Mouse (Mus musculus) heart, embryonic 13.5 days (tissue): ENCODE data around the gene Zfp715. TPM values are rescaled to one million over a fixed set of nuclear protein-coding genes. Genes with fewer than 3 reads are reported as not detected.

ENCODE experiments used
- ATAC-seq: fragments of 200-750 bp; cut with Nextera tagmentation; 2 replicates; pipeline ENCODE4 v1.8.0; 2017; ENCODE audit warnings: moderate TSS enrichment; ENCODE audit not compliant: insufficient number of reproducible peaks, low FRiP score, low TSS enrichment; ENCODE audit errors: extremely low read depth
- H3K27ac ChIP-seq: fragments of 300-500 bp; sonication (generic); replicated peaks from 2 replicates; pipeline ENCODE4 v1.5.1; 2015; ENCODE audit warnings: moderate library complexity, mild to moderate bottlenecking, inconsistent platforms
- H3K27me3 ChIP-seq: fragments of 300-500 bp; sonication (generic); replicated peaks from 2 replicates; pipeline ENCODE4 v1.6.1; 2015; ENCODE audit warnings: mild to moderate bottlenecking, inconsistent platforms
- H3K36me3 ChIP-seq: fragments of 300-500 bp; sonication (generic); 2 replicates; pipeline ENCODE4 v1.6.1; 2015; ENCODE audit warnings: mild to moderate bottlenecking, inconsistent platforms
- H3K4me1 ChIP-seq: fragments of 300-500 bp; sonication (generic); 2 replicates; pipeline ENCODE4 v1.6.1; 2015; ENCODE audit warnings: inconsistent platforms
- H3K4me2 ChIP-seq: fragments of 300-500 bp; sonication (generic); 2 replicates; pipeline ENCODE4 v1.6.1; 2015; ENCODE audit warnings: inconsistent platforms, mild to moderate bottlenecking, moderate library complexity
- H3K4me3 ChIP-seq: fragments of 300-500 bp; sonication (generic); 2 replicates; pipeline ENCODE4 v1.5.1; 2015; ENCODE audit warnings: moderate library complexity, mild to moderate bottlenecking, inconsistent platforms
- H3K9ac ChIP-seq: fragments of 300-500 bp; sonication (generic); 2 replicates; pipeline ENCODE4 v1.6.1; 2015; ENCODE audit warnings: inconsistent platforms, mild to moderate bottlenecking, moderate library complexity
- H3K9me3 ChIP-seq: fragments of 300-500 bp; sonication (generic); 2 replicates; pipeline ENCODE4 v1.6.1; 2016; ENCODE audit warnings: inconsistent platforms
- WGBS: fragments of 180-500 bp; shearing (Covaris S2); methylation state at CpG from one replicate; pipeline ENCODE4 v1.1.7; 2015; ENCODE audit warnings: mixed read lengths; 5-methylcytosine and 5-hydroxymethylcytosine counted together
- polyA plus RNA-seq: library from polyadenylated mRNA; unstranded; fragments of >200 nt; fragmentation: Nextera tagmentation; extraction: Ambion mirVana; gene quantifications from 2 replicates; pipeline ENCODE4 v1.2.1, GENCODE M21; 2015

The Zfp715 gene
- polyA plus RNA-seq, 1 experiment from 2014 or later, result 8.8 TPM

DNA sequence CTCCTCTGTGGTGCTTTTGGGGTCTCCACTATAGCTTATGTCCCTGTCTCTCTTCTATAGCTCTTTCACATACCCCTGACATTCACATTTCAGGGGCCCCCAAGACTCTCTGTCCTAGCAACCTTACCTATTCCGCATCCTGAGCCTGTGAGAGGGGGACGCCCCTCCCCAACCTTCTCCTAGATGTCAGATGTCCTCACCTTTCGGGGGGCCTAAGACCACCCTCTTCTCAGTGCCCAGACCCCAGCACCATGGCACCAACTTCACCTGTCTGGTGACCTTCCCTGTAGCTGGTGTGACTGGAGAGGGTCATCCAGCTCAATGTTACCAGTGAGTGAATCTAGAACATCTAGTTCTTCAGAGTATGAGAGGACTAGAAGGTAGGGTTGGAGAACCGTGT, 31.4 kb upstream of the Zfp715 start:
- ATAC-seq, result no peak
- Histone ChIP-seq H3K9me3 (no peaks in the 10 kb centered on the region), H3K9ac (no peak overlapping the region), H3K4me3 (no peak overlapping the region), H3K27me3 (no peaks in the 10 kb centered on the region), H3K4me2 (no peak overlapping the region), H3K36me3 (no peaks in the 10 kb centered on the region), H3K4me1 (no peaks in the 10 kb centered on the region), H3K27ac (no peak overlapping the region)
- 65% methylated on average over 4 of the region's 4 CpGs for WGBS

DNA sequence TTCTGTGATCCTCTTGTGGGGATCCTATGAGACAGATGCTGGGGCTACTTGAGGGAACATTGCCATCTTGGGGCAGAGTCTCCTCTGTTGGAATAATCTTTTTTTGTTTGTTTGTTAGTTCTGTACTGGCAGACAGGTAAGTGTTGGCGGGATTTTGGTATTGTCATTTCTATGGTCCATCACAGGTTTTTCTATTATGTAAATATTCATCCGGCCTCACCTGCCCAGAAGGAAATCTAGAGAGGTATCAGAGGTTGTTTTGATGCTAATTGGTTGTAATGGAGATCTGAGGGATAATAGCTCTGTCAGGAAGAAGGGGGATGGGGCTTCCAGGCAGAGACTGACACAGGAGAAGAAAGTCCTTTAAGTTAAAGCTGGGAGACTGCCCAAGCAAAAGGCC, 30.9 kb upstream of the Zfp715 start:
- no peaks in the 10 kb centered on the region for H3K36me3 ChIP-seq

DNA sequence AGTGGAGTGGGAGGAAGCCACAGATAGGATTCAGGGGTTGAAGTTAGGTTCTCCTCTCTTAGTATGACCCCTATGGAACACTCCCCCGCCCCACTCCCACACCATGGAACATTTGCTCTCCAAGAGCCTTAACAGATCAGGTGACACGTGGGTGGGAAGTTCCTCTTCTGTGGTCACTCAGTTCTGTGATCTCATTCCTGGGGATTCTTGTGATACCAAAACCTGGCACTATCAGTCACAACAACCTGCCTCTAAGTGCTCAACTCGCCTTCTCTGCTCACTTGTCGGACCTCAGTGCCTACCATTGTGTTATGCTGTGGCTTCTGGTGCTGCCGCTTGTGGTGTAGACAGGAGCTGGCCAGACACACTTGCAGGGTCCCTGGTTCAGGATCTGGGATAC, 30.1 kb upstream of the Zfp715 start:
- H3K4me3 ChIP-seq, result no peak overlapping the region
- no peaks in the 10 kb centered on the region for H3K27me3 ChIP-seq
- H3K27ac ChIP-seq, result no peak overlapping the region
- 51% methylated on average over 5 of the region's 5 CpGs for WGBS
- no peak for ATAC-seq
- H3K36me3 ChIP-seq, result no peaks in the 10 kb centered on the region
- H3K9me3 ChIP-seq, result no peaks in the 10 kb centered on the region
- no peak overlapping the region for H3K4me2 ChIP-seq
- no peak overlapping the region for H3K9ac ChIP-seq
- no peaks in the 10 kb centered on the region for H3K4me1 ChIP-seq

More for the DNA sequence above, 30.9 kb upstream of the Zfp715 start:
- H3K4me3 ChIP-seq, result no peak overlapping the region
- no peak overlapping the region for H3K4me2 ChIP-seq
- no peaks in the 10 kb centered on the region for H3K4me1 ChIP-seq
- no peak for ATAC-seq
- WGBS, result 69% methylated on average over 2 of the region's 2 CpGs
- no peaks in the 10 kb centered on the region for H3K9me3 ChIP-seq
- H3K9ac ChIP-seq, result no peak overlapping the region
- H3K27me3 ChIP-seq, result no peaks in the 10 kb centered on the region
- no peak overlapping the region for H3K27ac ChIP-seq

DNA sequence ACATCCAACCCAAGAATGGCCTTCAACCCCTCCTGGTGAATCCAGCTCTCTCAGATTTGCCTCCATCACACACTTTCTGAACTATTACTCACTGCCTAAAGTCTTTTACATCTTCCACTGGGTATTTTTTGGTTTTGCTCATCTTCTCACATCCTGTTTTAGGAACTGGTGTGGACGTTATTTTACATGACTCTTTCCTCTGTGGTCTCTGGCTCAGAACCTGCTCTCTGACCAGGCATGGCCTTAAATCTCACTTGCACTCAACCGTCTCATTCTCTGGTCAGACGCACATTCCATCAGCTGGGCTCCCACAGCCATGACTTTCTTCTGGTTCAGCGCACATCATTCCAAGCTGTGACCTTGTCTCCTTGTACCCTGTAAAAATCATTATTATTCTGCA, 27.7 kb upstream of the Zfp715 start:
- Histone ChIP-seq H3K9me3 (no peaks in the 10 kb centered on the region), H3K4me3 (no peak overlapping the region), H3K4me2 (no peak overlapping the region), H3K27me3 (no peaks in the 10 kb centered on the region), H3K27ac (no peak overlapping the region), H3K9ac (no peak overlapping the region), H3K4me1 (no peaks in the 10 kb centered on the region), H3K36me3 (no peaks in the 10 kb centered on the region)
- ATAC-seq, result no peak
- 76% methylated on average over 4 of the region's 4 CpGs for WGBS

DNA sequence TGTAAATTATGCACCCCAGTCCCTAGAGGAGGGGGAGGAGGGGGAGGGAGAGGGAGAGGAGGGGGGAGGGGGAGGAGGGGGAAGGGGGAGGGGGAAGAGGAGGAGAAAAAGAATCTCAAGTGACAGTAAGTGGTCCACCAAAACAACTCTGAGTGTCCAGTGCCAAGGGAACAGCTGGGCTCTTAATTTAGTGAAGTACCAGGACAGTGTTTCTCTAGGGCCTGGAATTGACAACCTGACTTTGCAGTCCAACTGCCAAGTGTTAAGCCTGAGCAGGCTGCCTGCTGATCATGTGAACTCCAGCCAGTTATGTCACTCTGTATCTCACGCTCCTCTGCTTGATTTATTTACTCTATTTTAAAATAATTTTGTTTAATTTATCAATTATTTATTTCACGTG, 20.8 kb upstream of the Zfp715 start:
- H3K4me2 ChIP-seq, result no peak overlapping the region
- no peak overlapping the region for H3K27ac ChIP-seq
- no peaks in the 10 kb centered on the region for H3K4me1 ChIP-seq
- H3K4me3 ChIP-seq, result no peak overlapping the region
- H3K27me3 ChIP-seq, result no peaks in the 10 kb centered on the region
- no peaks in the 10 kb centered on the region for H3K36me3 ChIP-seq
- H3K9ac ChIP-seq, result no peak overlapping the region
- H3K9me3 ChIP-seq, result no peaks in the 10 kb centered on the region
- 42% methylated on average over 2 of the region's 2 CpGs for WGBS
- no peak for ATAC-seq

DNA sequence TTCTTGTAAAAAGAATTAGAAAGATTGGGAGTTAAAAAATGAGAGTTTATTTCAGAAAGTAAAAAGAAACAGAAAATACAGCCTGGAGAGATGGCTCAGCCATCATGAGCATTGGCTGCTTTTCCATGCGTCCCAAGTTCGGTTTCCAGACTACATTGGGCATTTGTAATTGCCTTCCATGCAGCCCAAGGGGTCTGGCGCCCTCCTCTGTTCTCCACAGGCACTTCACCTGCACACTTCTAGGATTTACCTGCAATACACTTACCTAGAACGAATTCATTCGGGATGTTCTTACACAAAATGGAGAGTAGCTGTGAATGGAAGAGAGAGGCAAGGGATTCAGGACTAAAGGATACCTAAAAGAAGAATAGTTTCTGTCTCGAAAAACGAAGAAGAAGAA, 20.1 kb upstream of the Zfp715 start:
- ATAC-seq, result no peak
- Histone ChIP-seq H3K4me3 (no peak overlapping the region), H3K9me3 (no peaks in the 10 kb centered on the region), H3K9ac (no peak overlapping the region), H3K36me3 (no peaks in the 10 kb centered on the region), H3K4me2 (no peak overlapping the region), H3K4me1 (no peaks in the 10 kb centered on the region), H3K27me3 (no peaks in the 10 kb centered on the region), H3K27ac (no peak overlapping the region)
- 20% methylated on average over 5 of the region's 7 CpGs for WGBS

DNA sequence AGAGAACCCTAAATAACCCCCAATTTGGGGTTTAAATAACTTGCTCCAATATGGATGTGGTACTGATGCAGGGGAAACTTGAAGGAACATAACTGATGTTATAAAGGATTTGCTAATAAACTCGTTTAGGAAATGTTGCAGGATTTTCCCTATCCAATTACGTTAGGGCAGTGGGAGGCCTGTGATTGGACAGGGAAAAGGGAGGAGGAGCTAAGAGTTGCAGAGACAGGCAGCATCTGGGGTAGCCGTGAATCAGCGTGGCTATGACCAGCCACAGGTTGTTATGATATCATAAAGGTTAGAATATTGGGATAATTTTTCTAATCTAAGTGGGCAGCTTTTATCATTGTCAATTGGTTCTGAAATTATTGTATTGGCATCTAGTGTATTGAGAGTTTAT, 15.0 kb upstream of the Zfp715 start:
- H3K9me3 ChIP-seq, result no peaks in the 10 kb centered on the region
- WGBS, result 46% methylated on average over 4 of the region's 4 CpGs
- H3K9ac ChIP-seq, result no peak overlapping the region
- H3K4me2 ChIP-seq, result no peak overlapping the region
- no peak overlapping the region for H3K4me3 ChIP-seq
- no peak overlapping the region for H3K27ac ChIP-seq
- no peaks in the 10 kb centered on the region for H3K4me1 ChIP-seq
- H3K27me3 ChIP-seq, result no peaks in the 10 kb centered on the region
- H3K36me3 ChIP-seq, result no peaks in the 10 kb centered on the region
- no peak for ATAC-seq

DNA sequence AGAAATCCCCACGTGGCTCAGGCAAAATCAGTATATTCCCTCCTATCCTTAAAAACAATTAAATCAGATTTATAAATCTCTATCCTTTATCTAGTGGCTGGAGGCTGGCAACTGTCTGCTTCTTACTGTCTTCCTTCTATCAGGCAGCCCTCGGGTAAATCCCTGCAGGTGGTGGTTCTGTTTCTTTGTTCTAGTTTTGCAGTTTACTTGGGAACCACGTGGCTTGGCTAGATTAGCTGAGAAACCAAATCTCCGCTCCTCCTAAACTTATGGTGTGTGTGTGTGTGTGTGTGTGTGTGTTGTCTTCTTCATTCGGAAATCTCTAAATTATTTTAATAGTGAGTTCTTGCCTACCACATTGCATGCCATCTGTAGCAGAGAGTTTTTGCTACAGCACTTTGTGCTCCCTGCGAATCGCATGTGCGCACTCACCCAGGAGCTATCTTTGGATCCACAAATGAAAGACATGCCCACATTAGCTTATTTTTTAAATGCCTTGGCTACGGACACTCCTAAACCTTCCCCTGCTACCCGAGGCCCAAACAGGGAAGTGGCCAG, 13.2 kb upstream of the Zfp715 start:
- ATAC-seq, result no peak
- Histone ChIP-seq H3K4me2 (no peak overlapping the region), H3K27me3 (no peaks in the 10 kb centered on the region), H3K9ac (no peak overlapping the region), H3K4me1 (no peaks in the 10 kb centered on the region), H3K4me3 (no peak overlapping the region), H3K27ac (no peak overlapping the region), H3K9me3 (no peaks in the 10 kb centered on the region), H3K36me3 (no peaks in the 10 kb centered on the region)
- 44% methylated on average over 10 of the region's 10 CpGs for WGBS

DNA sequence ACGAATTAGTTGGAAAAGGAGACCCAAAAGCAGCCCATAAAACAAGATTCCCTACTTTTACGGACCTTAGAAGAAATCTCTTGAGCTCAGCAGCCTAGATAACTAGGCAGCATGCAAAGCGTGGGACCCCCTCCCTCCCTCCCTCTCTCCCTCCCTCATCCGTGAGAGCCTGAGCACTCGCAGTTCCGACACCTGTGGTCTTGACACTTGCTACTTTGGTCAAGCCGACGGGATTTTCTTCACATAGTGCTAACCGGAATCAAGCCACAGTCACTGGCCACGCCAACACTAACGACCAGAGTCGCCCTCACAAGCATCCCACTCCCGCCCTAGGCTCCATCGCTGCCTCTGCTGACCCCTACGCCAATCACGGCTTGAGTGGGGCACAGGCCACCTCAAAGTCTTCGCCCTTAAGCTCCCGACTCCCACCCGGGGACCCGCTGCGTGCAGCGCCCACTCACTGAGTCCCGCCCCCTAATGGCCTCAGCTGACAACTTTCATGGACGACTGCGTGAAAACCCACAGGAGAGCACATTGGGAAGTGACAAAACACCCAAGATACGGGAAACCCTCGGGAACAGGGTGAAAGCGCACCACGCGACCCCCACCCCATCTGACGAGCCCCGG, 595 bp downstream of the Zfp715 start:
- Histone ChIP-seq H3K4me1 (peaks cover 28% of the 10 kb centered on the region), H3K27ac (peak overlapping the region; percentile 91), H3K36me3 (peaks cover 33% of the 10 kb centered on the region), H3K4me3 (peak overlapping the region; percentile 91), H3K27me3 (no peaks in the 10 kb centered on the region), H3K9ac (peak overlapping the region; percentile 93), H3K9me3 (no peaks in the 10 kb centered on the region), H3K4me2 (peak overlapping the region; percentile 83)
- WGBS, result 1% methylated on average over 32 of the region's 32 CpGs
- peak; percentile 45; the same call in 1 of the 2 replicates for ATAC-seq

DNA sequence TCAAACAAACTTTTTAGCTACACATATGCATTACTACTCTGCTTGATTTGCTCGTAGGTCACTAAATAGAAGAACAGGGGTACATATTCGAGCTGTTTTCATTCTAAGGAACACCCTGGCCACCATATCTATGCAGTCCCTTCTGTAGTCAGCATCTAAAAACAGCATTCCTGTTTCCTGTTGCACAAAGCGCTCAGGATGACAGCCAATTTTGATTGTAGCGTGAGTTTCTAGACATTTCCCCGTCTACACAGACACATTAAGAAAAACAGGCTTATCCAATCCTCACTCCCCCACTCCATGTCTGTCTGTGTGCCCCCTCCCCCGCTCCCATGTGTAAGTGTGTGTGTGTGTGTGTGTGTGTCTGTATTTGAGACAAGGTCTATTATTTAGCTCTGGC, 1.5 kb downstream of the Zfp715 start:
- H3K4me1 ChIP-seq, result peaks cover 28% of the 10 kb centered on the region
- peak overlapping the region; percentile 91 for H3K27ac ChIP-seq
- no peaks in the 10 kb centered on the region for H3K9me3 ChIP-seq
- H3K4me3 ChIP-seq, result peak overlapping the region; percentile 91
- no peaks in the 10 kb centered on the region for H3K27me3 ChIP-seq
- peaks cover 42% of the 10 kb centered on the region for H3K36me3 ChIP-seq
- peak overlapping the region; percentile 93 for H3K9ac ChIP-seq
- 48% methylated on average over 6 of the region's 6 CpGs for WGBS
- no peak for ATAC-seq
- H3K4me2 ChIP-seq, result peak overlapping the region; percentile 83

DNA sequence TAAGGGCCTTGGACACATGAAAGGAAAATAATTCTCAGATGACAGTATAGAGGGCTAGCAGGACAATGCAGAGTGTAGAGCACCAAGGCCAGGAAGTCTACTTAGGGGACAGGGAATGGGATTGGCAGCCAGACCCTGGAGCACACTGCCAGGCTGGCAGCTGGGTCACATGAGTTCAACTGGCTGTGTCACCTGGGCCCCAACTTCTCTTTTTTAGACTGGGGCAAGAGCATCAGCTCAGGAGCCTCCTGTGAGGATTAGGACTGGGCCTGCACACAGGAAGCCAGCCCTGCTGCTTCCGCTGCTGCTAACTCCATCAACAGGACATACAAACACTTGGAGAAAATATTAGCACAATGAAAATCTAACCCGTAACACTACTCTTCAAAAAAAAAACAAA, 4.0 kb downstream of the Zfp715 start:
- no peak overlapping the region for H3K27ac ChIP-seq
- H3K9ac ChIP-seq, result no peak overlapping the region
- no peaks in the 10 kb centered on the region for H3K27me3 ChIP-seq
- ATAC-seq, result no peak
- H3K4me1 ChIP-seq, result peaks cover 44% of the 10 kb centered on the region
- no peak overlapping the region for H3K4me3 ChIP-seq
- H3K9me3 ChIP-seq, result no peaks in the 10 kb centered on the region
- peaks cover 58% of the 10 kb centered on the region for H3K36me3 ChIP-seq
- no peak overlapping the region for H3K4me2 ChIP-seq
- 81% methylated on average over 2 of the region's 2 CpGs for WGBS

DNA sequence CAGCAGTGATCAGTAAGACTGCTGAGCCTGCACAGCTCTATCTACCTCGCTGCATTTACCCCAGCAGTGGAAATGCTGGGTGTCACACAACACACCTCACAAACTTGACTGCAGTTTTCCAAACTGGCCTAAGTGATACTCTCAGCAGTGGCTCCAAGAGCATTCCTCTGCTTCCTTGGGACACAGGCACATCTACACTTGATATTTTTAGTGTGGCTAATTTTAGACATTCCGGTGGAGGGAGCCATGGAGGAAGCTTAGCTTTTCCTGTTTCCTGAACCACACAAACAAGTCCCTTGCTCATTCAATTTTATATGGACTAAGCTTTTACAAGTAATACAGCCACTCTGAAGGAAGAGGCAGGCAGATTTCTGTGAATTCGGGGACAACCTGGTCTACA, 7.9 kb downstream of the Zfp715 start:
- H3K36me3 ChIP-seq, result peaks cover 85% of the 10 kb centered on the region
- no peak overlapping the region for H3K9ac ChIP-seq
- H3K9me3 ChIP-seq, result no peaks in the 10 kb centered on the region
- H3K4me2 ChIP-seq, result peak overlapping the region; percentile 53
- no peaks in the 10 kb centered on the region for H3K27me3 ChIP-seq
- H3K4me1 ChIP-seq, result peaks cover 25% of the 10 kb centered on the region
- WGBS, result 42% methylated on average over 3 of the region's 3 CpGs
- peak overlapping the region; percentile 92 for H3K27ac ChIP-seq
- no peak overlapping the region for H3K4me3 ChIP-seq
- no peak for ATAC-seq
